Mouse (Mus musculus) lung, postnatal 0 days (tissue): ENCODE data around the gene Akr1c14.

ENCODE experiments used
- CTCF ChIP-seq: IDR thresholded peaks from 2 replicates; pipeline ENCODE4 v1.5.1; 2016; ENCODE audit warnings: antibody characterized with exemption, mild to moderate bottlenecking
- EP300 ChIP-seq: IDR thresholded peaks from 2 replicates; pipeline ENCODE4 v1.6.1; 2016; ENCODE audit warnings: antibody characterized with exemption, mild to moderate bottlenecking, control low read depth

DNA sequence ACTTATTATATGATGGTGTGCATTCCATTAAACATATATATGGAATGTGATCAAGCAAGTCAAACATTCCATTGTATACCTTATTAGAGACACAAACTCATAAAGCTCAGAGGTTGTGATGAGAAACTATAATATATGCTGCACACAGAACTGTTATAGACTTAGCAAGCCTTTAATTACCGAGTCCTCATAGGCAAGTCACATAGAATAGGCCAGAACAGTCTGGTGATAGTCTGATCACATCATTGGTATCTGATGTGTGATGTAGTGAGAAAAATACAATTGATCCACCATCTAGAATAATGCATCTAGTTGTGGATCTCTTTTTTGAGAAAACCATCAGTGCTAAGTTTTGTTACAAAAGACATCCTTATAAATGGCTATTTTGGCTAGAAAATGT lies 82.5 kb downstream of the Akr1c14 start:
- TF ChIP-seq EP300 (no peak), CTCF (no peak)
